Mouse (Mus musculus) hindbrain, postnatal 0 days (tissue): ENCODE measurements around the gene Psmb7. TPM values are rescaled to one million over a fixed set of nuclear protein-coding genes. Genes with fewer than 3 reads are reported as not detected.

Source experiments
- ATAC-seq: fragments of 200-750 bp; cut with Nextera tagmentation; 2 replicates; pipeline ENCODE4 v1.8.0; 2017; ENCODE audit warnings: mild to moderate bottlenecking, moderate TSS enrichment, moderate library complexity
- DNase-seq: peaks from one replicate; pipeline ENCODE4 v3.0.0-alpha.2; 2015; ENCODE audit warnings: low spot score
- H3K27ac ChIP-seq: fragments of 300-500 bp; sonication (generic); 2 replicates; pipeline ENCODE4 v1.5.1; 2014; ENCODE audit warnings: mild to moderate bottlenecking
- H3K27me3 ChIP-seq: fragments of 300-500 bp; sonication (generic); 2 replicates; pipeline ENCODE4 v1.6.1; 2014; ENCODE audit warnings: low read length, mixed read lengths; ENCODE audit not compliant: insufficient read depth
- H3K36me3 ChIP-seq: fragments of 300-500 bp; sonication (generic); 2 replicates; pipeline ENCODE4 v1.6.1; 2014; ENCODE audit warnings: low read length, mixed read lengths; ENCODE audit not compliant: insufficient read depth
- H3K4me1 ChIP-seq: fragments of 300-500 bp; sonication (generic); 2 replicates; pipeline ENCODE4 v1.6.1; 2014; ENCODE audit warnings: antibody characterized with exemption, low read length, mixed read lengths; ENCODE audit not compliant: insufficient read depth
- H3K4me2 ChIP-seq: fragments of 300-500 bp; sonication (generic); 2 replicates; pipeline ENCODE4 v1.6.1; 2014; ENCODE audit warnings: low read depth, mild to moderate bottlenecking, low read length, moderate library complexity, mixed read lengths
- H3K4me3 ChIP-seq: fragments of 300-500 bp; sonication (generic); 2 replicates; pipeline ENCODE4 v1.5.1; 2014; ENCODE audit warnings: low read length
- H3K9ac ChIP-seq: fragments of 300-500 bp; sonication (generic); replicated peaks from 2 replicates; pipeline ENCODE4 v1.6.1; 2014; ENCODE audit warnings: mild to moderate bottlenecking, low read length, moderate library complexity, mixed read lengths
- H3K9me3 ChIP-seq: fragments of 300-500 bp; sonication (generic); 2 replicates; pipeline ENCODE4 v1.6.1; 2016; ENCODE audit warnings: low read length, mixed read lengths
- CTCF ChIP-seq: IDR thresholded peaks from 2 replicates; pipeline ENCODE4 v1.5.1; 2016; ENCODE audit warnings: antibody characterized with exemption, control low read depth, low read depth
- WGBS: fragments of 180-500 bp; shearing (Covaris S2); extraction: QIAGEN DNeasy Blood & Tissue Kit; methylation state at CpG from one replicate; pipeline ENCODE4 v1.1.7; 2014; 5-methylcytosine and 5-hydroxymethylcytosine counted together
- polyA plus RNA-seq: library from polyadenylated mRNA; unstranded; fragments of >200 nt; fragmentation: Nextera tagmentation; extraction: Ambion mirVana; gene quantifications from 2 replicates; pipeline ENCODE4 v1.2.1, GENCODE M21; 2015
- total RNA-seq: library from RNA; depleted of rRNA; stranded (reverse); fragments of >200 nt; gene quantifications from 2 replicates; pipeline ENCODE4 v1.2.3, GENCODE M21; 2014

Gene Psmb7
- total and polyA plus RNA-seq, 2 experiments from 2014 or later, result 178 to 300 TPM

GRCm38 (mm10) chr2:38584514-38585378 lies 59.1 kb downstream of the Psmb7 start:
- no peak overlapping the region for H3K27ac ChIP-seq

GRCm38 (mm10) chr2:38583982-38584381 lies 59.9 kb downstream of the Psmb7 start:
- ATAC-seq (no peak), DNase-seq (no peak)
- TF ChIP-seq CTCF, result no peak
- Histone ChIP-seq H3K9ac (no peak overlapping the region), H3K4me3 (no peak overlapping the region), H3K27ac (no peak overlapping the region), H3K36me3 (peaks cover 15% of the 10 kb centered on the region), H3K4me1 (peaks cover 17% of the 10 kb centered on the region), H3K4me2 (no peak overlapping the region), H3K9me3 (no peaks in the 10 kb centered on the region), H3K27me3 (no peaks in the 10 kb centered on the region)
- 32% methylated on average over 2 of the region's 2 CpGs for WGBS

More at GRCm38 (mm10) chr2:38584514-38585378, 59.1 kb downstream of the Psmb7 start:
- Histone ChIP-seq H3K9ac (no peak overlapping the region), H3K36me3 (peaks cover 22% of the 10 kb centered on the region), H3K4me1 (peaks cover 10% of the 10 kb centered on the region; the same call in 1 of the 2 replicates), H3K4me2 (no peak overlapping the region), H3K9me3 (no peaks in the 10 kb centered on the region), H3K27me3 (no peaks in the 10 kb centered on the region), H3K4me3 (no peak overlapping the region)
- peak; percentile 44 for ATAC-seq
- TF ChIP-seq CTCF, result peak; percentile 32; the same call in 1 of the 2 replicates
- 16% methylated on average over 13 of the region's 13 CpGs for WGBS
- DNase-seq, result peak; percentile 64

- Histone ChIP-seq H3K4me2 (no peak overlapping the region), H3K9ac (no peak overlapping the region), H3K9me3 (no peaks in the 10 kb centered on the region), H3K4me3 (no peak overlapping the region), H3K4me1 (peaks cover 24% of the 10 kb centered on the region), H3K27me3 (no peaks in the 10 kb centered on the region), H3K36me3 (no peaks in the 10 kb centered on the region), H3K27ac (peak overlapping the region; percentile 85)
- DNase-seq, result peak; percentile 36
- WGBS, result 25% methylated on average over 1 of the region's 1 CpGs
- peak; percentile 36 for ATAC-seq
- TF ChIP-seq CTCF, result no peak
These were observed 64.4 kb downstream of the Psmb7 start for GRCm38 (mm10) chr2:38579528-38579927.

- H3K27me3 ChIP-seq, result no peaks in the 10 kb centered on the region
- H3K9me3 ChIP-seq, result no peaks in the 10 kb centered on the region
- TF ChIP-seq CTCF, result no peak
- peak; percentile 77 for DNase-seq
- WGBS, result 25% methylated on average over 13 of the region's 13 CpGs
- no peak overlapping the region for H3K4me3 ChIP-seq
- no peak overlapping the region for H3K9ac ChIP-seq
- peaks cover 22% of the 10 kb centered on the region for H3K4me1 ChIP-seq
- H3K4me2 ChIP-seq, result no peak overlapping the region
- H3K36me3 ChIP-seq, result no peaks in the 10 kb centered on the region
- H3K27ac ChIP-seq, result peak overlapping the region; percentile 85
- ATAC-seq, result peak; percentile 81
These were observed 65.0 kb downstream of the Psmb7 start for GRCm38 (mm10) chr2:38578602-38579521.

- no peak for DNase-seq
- H3K9ac ChIP-seq, result no peak overlapping the region
- H3K9me3 ChIP-seq, result no peaks in the 10 kb centered on the region
- no peak for ATAC-seq
- 95% methylated on average over 2 of the region's 2 CpGs for WGBS
- no peaks in the 10 kb centered on the region for H3K27me3 ChIP-seq
- no peak for TF ChIP-seq CTCF
- H3K4me1 ChIP-seq, result peaks cover 24% of the 10 kb centered on the region
- H3K36me3 ChIP-seq, result no peaks in the 10 kb centered on the region
- no peak overlapping the region for H3K4me3 ChIP-seq
- no peak overlapping the region for H3K4me2 ChIP-seq
- H3K27ac ChIP-seq, result no peak overlapping the region
These were observed 69.2 kb downstream of the Psmb7 start for GRCm38 (mm10) chr2:38574697-38575096.

GRCm38 (mm10) chr2:38571971-38572601 lies 71.8 kb downstream of the Psmb7 start:
- WGBS, result 42% methylated on average over 23 of the region's 23 CpGs
- peak; percentile 70 for DNase-seq

More at GRCm38 (mm10) chr2:38571971-38572601, 71.8 kb downstream of the Psmb7 start:
- Histone ChIP-seq H3K4me3 (no peak overlapping the region), H3K36me3 (0 out of 2 replicates have a peak, but pooled peaks cover 5% of the 10 kb centered on the region), H3K27ac (peak overlapping the region; percentile 59; the same call in 1 of the 2 replicates), H3K9ac (no peak overlapping the region), H3K27me3 (no peaks in the 10 kb centered on the region), H3K4me1 (peaks cover 10% of the 10 kb centered on the region), H3K4me2 (no peak overlapping the region), H3K9me3 (no peaks in the 10 kb centered on the region)
- TF ChIP-seq CTCF, result no peak
- peak; percentile 75 for ATAC-seq
